Mouse (Mus musculus) spleen, postnatal 14 days (tissue): Measurements from ENCODE around the gene Wfdc15a.

ENCODE experiments used
- DNase-seq, 2 experiments: peaks; one replicate each; pipeline ENCODE4 v3.0.0; 2021 to 2022; ENCODE audit warnings: low spot score in 2 of 2

The Wfdc15a gene

GRCm38 (mm10) chr2:164177831-164178230 lies 22.1 kb downstream of the Wfdc15a start:
- no peak for DNase-seq

GRCm38 (mm10) chr2:164175850-164176249 lies 24.1 kb downstream of the Wfdc15a start:
- no peak for DNase-seq

- no peak for DNase-seq
Observed at GRCm38 (mm10) chr2:164174649-164175395, 25.1 kb downstream of the Wfdc15a start.

GRCm38 (mm10) chr2:164173394-164173793 lies 26.5 kb downstream of the Wfdc15a start:
- no peak for DNase-seq

- no peak for DNase-seq
Observed at GRCm38 (mm10) chr2:164170902-164171301, 29.0 kb downstream of the Wfdc15a start, which contains the start of gene Kcns1. Kcns1 (minus strand) TSS chr2:164171113.

GRCm38 (mm10) chr2:164170326-164170725 lies 29.6 kb downstream of the Wfdc15a start:
- DNase-seq, result no peak

GRCm38 (mm10) chr2:164168571-164168946 lies 31.4 kb downstream of the Wfdc15a start:
- no peak for DNase-seq

GRCm38 (mm10) chr2:164167752-164168570 lies 32.0 kb downstream of the Wfdc15a start:
- no peak for DNase-seq

GRCm38 (mm10) chr2:164164941-164165340 lies 35.0 kb downstream of the Wfdc15a start:
- no peak for DNase-seq

- DNase-seq, result no peak
Observed at GRCm38 (mm10) chr2:164161515-164162055, 38.3 kb downstream of the Wfdc15a start.

- DNase-seq, result no peak
Observed at GRCm38 (mm10) chr2:164158838-164159237, 41.1 kb downstream of the Wfdc15a start.

GRCm38 (mm10) chr2:164156158-164156557 lies 43.8 kb downstream of the Wfdc15a start:
- no peak for DNase-seq

GRCm38 (mm10) chr2:164154007-164154406 lies 45.9 kb downstream of the Wfdc15a start:
- no peak for DNase-seq

- DNase-seq, result no peak
Observed at GRCm38 (mm10) chr2:164152341-164152740, 47.6 kb downstream of the Wfdc15a start.

GRCm38 (mm10) chr2:164150086-164150760 lies 49.7 kb downstream of the Wfdc15a start:
- no peak for DNase-seq
